Mouse (Mus musculus) lung, adult 2 months (tissue): Measurements from ENCODE around the gene Frem1. TPM values are rescaled to one million over a fixed set of nuclear protein-coding genes. Genes with fewer than 3 reads are reported as not detected.
A peak's percentile ranks its signal among the peaks of the same experiment; 100 is the strongest.

Experiments
- DNase-seq: peaks from one replicate; pipeline ENCODE4 v3.0.0; 2022
- H3K4me1 ChIP-seq: fragments of 200-500 bp; 2 replicates; pipeline ENCODE4 v1.6.1; 2011; ENCODE audit warnings: low read length; ENCODE audit not compliant: control insufficient read depth, insufficient read depth
- H3K4me3 ChIP-seq: fragments of 200-500 bp; replicated peaks from 2 replicates; pipeline ENCODE3; 2011; ENCODE audit warnings: low read depth, mild to moderate bottlenecking, control low read depth, low read length; ENCODE audit errors: extremely low read depth
- CTCF ChIP-seq: fragments of 200-500 bp; IDR thresholded peaks from 2 replicates; pipeline ENCODE4 v1.5.1; 2011; ENCODE audit warnings: mild to moderate bottlenecking, low read length, control low read depth; ENCODE audit not compliant: insufficient read depth
- POLR2A ChIP-seq: fragments of 200-500 bp; IDR thresholded peaks from 2 replicates; pipeline ENCODE4 v1.6.1; 2011; ENCODE audit warnings: low read depth, mild to moderate bottlenecking, control low read depth, low read length, borderline replicate concordance; ENCODE audit errors: extremely low read depth
- WGBS: fragments of 180-500 bp; shearing (Covaris S2); methylation state at CpG from one replicate; pipeline ENCODE4 v1.1.7; 2018; 5-methylcytosine and 5-hydroxymethylcytosine counted together
- polyA plus RNA-seq: library from polyadenylated mRNA; depleted of rRNA; stranded (reverse); fragments of >200 nt; gene quantifications from 2 replicates; pipeline ENCODE4 v1.2.3, GENCODE M21; 2012; rRNA removed

Gene Frem1
- polyA plus RNA-seq, 1 experiment = 4.1 TPM

DNA sequence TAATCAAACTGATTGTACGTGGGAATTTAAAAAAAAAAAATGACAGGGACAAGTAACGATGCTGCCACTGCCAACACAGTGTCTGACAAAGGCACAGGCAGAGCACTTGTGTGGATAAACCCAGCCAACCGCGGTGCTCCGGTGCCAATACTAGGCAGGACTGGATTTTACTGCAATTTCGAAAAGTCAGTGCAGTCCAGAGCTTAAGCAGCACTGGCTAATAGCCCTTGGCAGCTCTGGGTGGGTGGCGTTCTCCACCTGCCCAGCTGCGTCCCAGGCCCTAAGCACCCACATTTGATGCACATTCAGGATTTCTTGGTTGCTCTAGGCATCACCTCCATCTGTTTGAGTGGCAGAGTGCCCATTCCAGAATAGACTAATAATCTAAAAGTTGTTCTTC, 188.8 kb downstream of the Frem1 start:
- WGBS = 92% methylated on average over 8 of the region's 8 CpGs
- TF ChIP-seq CTCF (no peak), POLR2A (no peak)
- H3K4me3 ChIP-seq = no peak overlapping the region

DNA sequence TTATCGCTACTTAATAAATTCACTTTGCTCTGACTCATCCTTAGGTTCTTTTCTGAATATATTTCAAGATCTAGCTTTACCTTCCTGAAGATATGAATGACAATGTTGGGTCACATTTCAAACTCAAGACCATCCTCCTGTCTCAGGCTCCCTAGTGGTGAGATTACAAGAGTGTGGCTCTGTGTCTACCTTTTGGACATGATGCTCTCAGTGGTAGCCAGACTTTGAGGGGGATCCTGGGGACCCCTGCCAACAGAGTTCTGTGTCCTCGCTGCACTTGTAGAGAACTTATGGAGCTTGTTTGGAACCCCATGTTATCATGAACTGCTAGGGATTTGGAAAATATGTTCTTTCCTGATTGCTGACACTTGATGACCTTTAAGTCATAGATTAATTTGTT, 190.7 kb downstream of the Frem1 start:
- DNase-seq = no peak
- TF ChIP-seq POLR2A (no peak), CTCF (no peak)
- H3K4me3 ChIP-seq = no peak overlapping the region
- H3K4me1 ChIP-seq = peaks cover 3% of the 10 kb centered on the region; the same call in 1 of the 2 replicates
- WGBS = 97% methylated on average over 2 of the region's 2 CpGs

More for the DNA sequence above, 188.8 kb downstream of the Frem1 start:
- no peak for DNase-seq
- H3K4me1 ChIP-seq = peaks cover 3% of the 10 kb centered on the region; the same call in 1 of the 2 replicates

DNA sequence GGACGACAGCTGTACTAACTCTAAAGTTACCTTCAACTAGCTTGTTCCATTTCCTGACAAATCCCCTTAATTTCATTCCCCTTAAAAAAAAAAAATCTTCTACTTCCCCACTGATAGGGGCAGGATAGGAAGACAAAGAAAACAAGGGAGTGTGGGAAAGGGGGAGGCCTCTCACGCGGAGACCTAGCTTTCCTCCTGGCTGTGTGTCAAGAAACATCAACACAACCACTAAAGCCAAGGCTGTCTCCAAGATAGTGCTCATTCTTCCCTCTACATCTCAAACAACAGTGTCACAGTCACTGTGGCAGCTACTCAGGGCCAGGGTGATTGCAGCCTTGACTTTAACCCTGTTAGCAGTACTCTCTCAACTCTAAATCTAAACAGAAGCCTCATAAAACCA, 191.6 kb downstream of the Frem1 start:
- 49% methylated on average over 3 of the region's 3 CpGs for WGBS
- H3K4me3 ChIP-seq = no peak overlapping the region
- H3K4me1 ChIP-seq = peaks cover 3% of the 10 kb centered on the region; the same call in 1 of the 2 replicates
- TF ChIP-seq CTCF = no peak
- DNase-seq = no peak

DNA sequence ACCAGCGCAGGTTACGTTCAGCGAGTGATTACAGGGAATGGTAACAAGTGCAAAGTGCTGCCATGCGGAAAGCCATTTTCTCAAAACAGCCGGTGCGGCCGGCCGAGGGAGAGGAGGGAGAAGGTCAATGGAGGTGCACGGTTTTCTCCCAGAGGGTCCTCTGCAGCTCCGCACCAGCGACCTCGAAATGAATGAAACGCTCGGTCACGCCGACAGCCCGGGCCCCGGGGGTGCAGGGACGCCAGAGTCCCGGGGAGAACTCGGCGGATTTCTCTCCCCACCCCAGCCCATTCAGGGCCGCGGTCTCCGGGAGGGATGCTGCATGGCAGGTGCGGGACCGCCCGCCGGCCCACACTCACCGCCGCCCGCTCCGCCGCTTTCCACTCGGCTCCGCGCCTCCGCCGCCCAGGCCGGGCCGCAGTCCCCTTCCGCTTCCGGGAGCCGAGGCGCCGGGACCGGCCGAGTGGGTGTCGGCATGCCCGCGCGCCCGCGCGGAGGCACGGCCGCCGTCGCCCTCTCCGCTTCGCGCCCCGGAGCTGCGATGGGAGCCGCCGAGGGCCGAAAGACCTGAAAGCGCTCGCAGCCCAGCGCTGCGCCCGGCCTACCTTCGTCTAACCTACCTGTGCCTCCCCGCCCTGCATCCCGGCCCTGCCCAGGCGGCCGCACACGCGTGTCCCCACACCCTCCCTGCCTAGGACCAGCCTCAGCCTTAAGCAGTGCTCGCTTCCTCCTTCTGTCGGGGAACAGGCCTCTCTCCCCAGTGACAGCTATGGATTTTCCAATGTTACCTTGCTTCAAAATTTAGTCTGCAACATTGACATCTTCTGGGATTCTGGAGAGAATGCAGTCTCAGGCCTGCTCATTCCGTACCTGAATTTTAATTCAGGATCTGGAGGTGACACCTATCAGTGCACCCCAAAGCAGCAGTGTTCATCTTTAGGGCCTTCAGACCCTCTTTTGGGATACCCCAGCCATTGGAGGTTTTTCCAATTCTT, 192.7 kb downstream of the Frem1 start, which contains the start of gene Zdhhc21:
Zdhhc21 (minus strand) TSS at position 828 of the 995 bp plus-strand sequence.
- Histone ChIP-seq H3K4me1 (peaks cover 3% of the 10 kb centered on the region; the same call in 1 of the 2 replicates), H3K4me3 (peak within 1 kb of the TSS; percentile 86)
- DNase-seq = peak; percentile 82
- no peak for TF ChIP-seq POLR2A
- no peak for TF ChIP-seq CTCF
- 2% methylated on average over 81 of the region's 82 CpGs for WGBS

DNA sequence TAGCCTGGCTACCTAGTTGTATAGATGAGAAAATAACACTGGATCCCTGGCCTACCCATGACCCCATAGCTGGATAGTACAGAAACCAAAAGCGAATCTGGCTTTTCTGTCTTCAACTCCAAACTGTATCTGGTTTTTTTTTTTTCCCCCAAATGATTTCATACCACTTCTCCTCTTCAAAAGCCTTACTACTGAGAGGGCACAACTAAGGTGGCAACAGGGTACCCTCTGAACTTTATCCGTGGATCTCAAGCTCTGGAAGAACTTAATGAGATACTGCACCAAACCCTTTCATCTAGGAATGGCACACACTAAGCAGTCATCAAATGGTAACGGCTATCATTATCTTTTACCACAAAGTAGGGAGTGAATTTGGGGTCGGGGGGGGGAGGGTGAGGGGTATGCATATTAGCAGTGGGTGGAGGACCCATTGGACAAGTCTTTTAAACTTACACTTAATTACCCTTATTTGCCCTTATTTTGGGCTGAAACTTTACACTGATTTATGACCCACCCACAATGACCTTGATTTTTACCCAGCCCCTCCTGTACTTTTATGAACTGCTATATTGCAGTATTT, 193.6 kb downstream of the Frem1 start:
- DNase-seq = no peak
- Histone ChIP-seq H3K4me1 (peaks cover 3% of the 10 kb centered on the region; the same call in 1 of the 2 replicates), H3K4me3 (peak overlapping the region; percentile 86)
- WGBS = 42% methylated on average over 4 of the region's 4 CpGs
- TF ChIP-seq CTCF = no peak
- TF ChIP-seq POLR2A = no peak

DNA sequence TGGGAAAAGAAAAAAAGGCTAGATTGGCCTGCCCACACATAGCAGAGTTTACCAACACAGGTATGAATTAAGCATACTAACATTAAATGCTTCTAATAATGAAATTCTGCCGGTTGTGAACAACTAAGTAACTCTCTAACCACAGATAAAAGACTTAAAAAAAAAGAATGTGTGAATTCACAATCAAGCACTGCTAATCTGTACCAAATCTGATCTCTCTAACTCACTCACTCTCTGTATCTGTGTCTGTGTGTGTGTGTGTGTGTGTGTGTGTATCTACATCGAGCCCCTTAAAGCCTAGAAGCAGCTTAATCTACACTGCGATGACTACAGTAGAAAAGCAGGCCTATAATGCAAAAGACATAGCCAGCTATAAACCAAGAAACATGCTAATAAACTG, 195.2 kb downstream of the Frem1 start:
- WGBS = 87% methylated on average over 3 of the region's 3 CpGs
- DNase-seq = no peak
- peaks cover 3% of the 10 kb centered on the region; the same call in 1 of the 2 replicates for H3K4me1 ChIP-seq
- no peak overlapping the region for H3K4me3 ChIP-seq
- TF ChIP-seq CTCF (no peak), POLR2A (no peak)

DNA sequence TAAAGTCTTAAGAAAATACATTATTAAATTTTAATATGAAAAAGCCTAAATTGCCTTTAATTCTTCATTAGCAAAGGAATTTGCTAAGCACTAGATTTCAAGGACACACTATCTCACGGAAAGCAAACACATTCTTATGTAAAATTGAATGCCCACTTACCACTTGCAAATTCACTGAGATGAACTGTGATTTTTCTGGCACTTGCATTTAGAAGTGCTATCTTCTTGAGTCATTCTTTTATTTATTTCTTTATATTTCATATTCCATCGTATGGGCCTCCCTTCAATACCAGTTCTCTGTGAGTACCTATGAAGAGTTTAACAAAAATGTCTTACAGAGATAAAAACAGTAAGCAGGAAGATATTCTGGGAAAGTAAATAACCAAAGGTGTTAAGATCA, 198.3 kb downstream of the Frem1 start:
- no peaks in the 10 kb centered on the region; the same call in 1 of the 2 replicates for H3K4me1 ChIP-seq
- no peak for TF ChIP-seq POLR2A
- DNase-seq = no peak
- 72% methylated on average over 2 of the region's 2 CpGs for WGBS
- H3K4me3 ChIP-seq = no peak overlapping the region

DNA sequence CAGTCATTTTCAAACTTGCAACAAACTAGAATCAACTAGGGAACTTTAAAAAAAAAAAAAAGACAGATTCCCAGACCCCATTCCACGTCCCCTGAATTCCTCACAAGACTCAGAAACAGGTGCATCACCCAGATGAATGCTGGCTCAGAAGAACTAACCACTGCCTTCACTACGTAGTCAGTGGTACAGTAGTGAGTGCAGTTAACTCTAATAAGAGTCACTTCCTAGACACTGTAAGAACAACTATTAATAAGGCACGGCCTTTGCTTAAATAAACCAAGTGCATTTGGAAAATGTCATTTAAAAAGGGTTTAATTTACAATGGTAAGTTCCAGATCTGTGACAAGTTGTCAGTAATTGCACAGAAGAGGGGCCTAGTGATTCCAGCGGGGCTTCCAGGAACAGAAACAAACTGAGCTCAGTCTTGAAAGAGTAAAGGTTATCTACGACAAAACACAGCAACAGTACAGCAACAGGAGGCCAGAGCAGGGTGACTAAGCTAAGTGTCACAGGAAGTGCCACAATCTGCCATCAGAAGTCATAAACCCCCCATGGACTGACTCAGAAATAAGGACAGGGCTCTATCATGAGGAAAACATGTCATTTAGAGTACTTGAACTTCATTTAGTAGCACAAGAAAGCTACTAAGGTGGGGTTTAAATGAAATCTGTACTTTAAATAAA, 203.4 kb downstream of the Frem1 start:
- no peaks in the 10 kb centered on the region for H3K4me1 ChIP-seq
- no peak for DNase-seq
- TF ChIP-seq POLR2A (no peak), CTCF (no peak)
- 62% methylated on average over 5 of the region's 5 CpGs for WGBS
- H3K4me3 ChIP-seq = no peak overlapping the region

Other genes with a start within 250 kb of the Frem1 start
- gene Zdhhc21, start 192.4 kb downstream of the Frem1 start, polyA plus RNA-seq = 2.9 and 4.3 TPM in 2 replicates
- not detected in 2 replicates for gene Cer1, start 167.2 kb downstream of the Frem1 start, polyA plus RNA-seq